ENCODE assay signal across 8 mouse cellular contexts in the genomic region with DNA sequence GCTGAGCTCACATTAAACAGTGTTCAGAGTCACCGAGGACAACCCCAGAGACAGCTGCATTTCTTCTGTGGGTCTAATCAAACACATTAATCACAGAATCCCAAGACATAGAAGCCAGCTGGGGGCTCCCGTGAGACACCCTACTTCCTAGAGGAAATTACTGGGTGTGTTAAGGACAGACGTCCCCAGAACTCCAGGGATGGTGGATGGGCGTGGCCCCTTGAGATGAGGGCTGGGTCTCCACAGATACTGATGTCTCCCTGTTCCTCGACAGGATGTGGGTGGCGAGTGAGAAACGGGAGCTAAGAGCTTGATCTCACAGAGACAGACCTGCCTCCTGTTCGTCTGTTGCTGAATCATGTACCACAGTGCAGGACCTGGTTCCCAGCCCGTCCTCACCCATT. TPM values are rescaled to one million over a fixed set of nuclear protein-coding genes. Genes with fewer than 3 reads are reported as not detected.
A peak's percentile ranks its signal among the peaks of the same experiment; 100 is the strongest.
DNase-seq lines count a peak whose midpoint lies in the region; ATAC-seq and TF ChIP-seq lines count a peak whose summit lies in the region.

No protein-coding gene starts in this region.

- H3K4me2 ChIP-seq in lung, embryonic 14.5 days = peak overlapping the region; percentile 64
- H3K4me2 ChIP-seq in forebrain, embryonic 12.5 days = peak overlapping the region; percentile 49
- peak overlapping the region; percentile 52 for H3K4me2 ChIP-seq in midbrain, embryonic 12.5 days (replicated peaks)

- DNase-seq in lung, embryonic 14.5 days = no peak
- no peak for DNase-seq in lung, postnatal 25 days (ENCODE audit: low spot score)
- DNase-seq in heart, postnatal 4 days = peak; percentile 66
- peak; percentile 56 to 61 for DNase-seq in left cerebral cortex, adult 8-10 months (ENCODE audit: low spot score in 2 of 2)
- peak; percentile 65 for DNase-seq in thymus, postnatal 4 days
- DNase-seq in layer of hippocampus, postnatal 36 days = no peak

- no peak; the same call in 1 of the 2 replicates for ATAC-seq in lung, embryonic 14.5 days (ENCODE audit: insufficient read depth)
- no peak for ATAC-seq in forebrain, embryonic 12.5 days (ENCODE audit: low FRiP score)
- no peak for ATAC-seq in midbrain, embryonic 12.5 days (ENCODE audit: low FRiP score, low read depth)

- H3K9ac ChIP-seq in lung, embryonic 14.5 days = no peak overlapping the region
- H3K9ac ChIP-seq in forebrain, embryonic 12.5 days = no peak overlapping the region
- no peak overlapping the region; the same call in 1 of the 2 replicates for H3K9ac ChIP-seq in midbrain, embryonic 12.5 days (replicated peaks)

- H3K9me3 ChIP-seq in lung, embryonic 14.5 days (ENCODE audit: low read depth, low read length) = no peaks in the 10 kb centered on the region
- H3K9me3 ChIP-seq in forebrain, embryonic 12.5 days = no peaks in the 10 kb centered on the region
- no peaks in the 10 kb centered on the region for H3K9me3 ChIP-seq in midbrain, embryonic 12.5 days

- TF ChIP-seq CTCF in lung, embryonic 14.5 days (IDR thresholded peaks at IDR 0.05; ENCODE audit: low read depth) = no peak

- H3K36me3 ChIP-seq in lung, embryonic 14.5 days (ENCODE audit: insufficient read depth) = 0 out of 2 replicates have a peak, but pooled peaks cover 2% of the 10 kb centered on the region
- no peaks in the 10 kb centered on the region for H3K36me3 ChIP-seq in forebrain, embryonic 12.5 days (replicated peaks)
- H3K36me3 ChIP-seq in midbrain, embryonic 12.5 days = no peaks in the 10 kb centered on the region

- peaks cover 8% of the 10 kb centered on the region for H3K4me1 ChIP-seq in lung, embryonic 14.5 days (ENCODE audit: insufficient read depth)
- peaks cover 21% of the 10 kb centered on the region for H3K4me1 ChIP-seq in forebrain, embryonic 12.5 days
- peaks cover 23% of the 10 kb centered on the region for H3K4me1 ChIP-seq in midbrain, embryonic 12.5 days

- no peak overlapping the region for H3K4me3 ChIP-seq in lung, embryonic 14.5 days (ENCODE audit: low read depth, low read length)
- H3K4me3 ChIP-seq in forebrain, embryonic 12.5 days (replicated peaks) = no peak overlapping the region
- H3K4me3 ChIP-seq in midbrain, embryonic 12.5 days = peak overlapping the region; percentile 25; the same call in 1 of the 2 replicates

- WGBS in lung, embryonic 14.5 days = 2% methylated on average over 9 of the region's 9 CpGs
- 7% methylated on average over 9 of the region's 9 CpGs for WGBS in forebrain, embryonic 12.5 days
- 7% methylated on average over 9 of the region's 9 CpGs for WGBS in midbrain, embryonic 12.5 days

- H3K27me3 ChIP-seq in lung, embryonic 14.5 days (ENCODE audit: insufficient read depth, low read length) = peaks cover 31% of the 10 kb centered on the region
- peaks cover 94% of the 10 kb centered on the region for H3K27me3 ChIP-seq in forebrain, embryonic 12.5 days
- H3K27me3 ChIP-seq in midbrain, embryonic 12.5 days = peaks cover 84% of the 10 kb centered on the region

- no peak overlapping the region for H3K27ac ChIP-seq in lung, embryonic 14.5 days (ENCODE audit: low read depth)
- H3K27ac ChIP-seq in forebrain, embryonic 12.5 days = no peak overlapping the region
- no peak overlapping the region for H3K27ac ChIP-seq in midbrain, embryonic 12.5 days (replicated peaks)

RNA-seq across cellular contexts. Expression of gene Trhr2, which starts 17.7 kb away (rescaled TPM):
- not detected in 2 replicates for polyA plus RNA-seq in lung, embryonic 14.5 days (2014; fragmentation: Nextera tagmentation; extraction: Ambion mirVana)
- not detected in 2 replicates for polyA plus RNA-seq in forebrain, embryonic 12.5 days (2016; fragmentation: Nextera tagmentation; extraction: Ambion mirVana)
- total RNA-seq in heart, postnatal 4 days (2021) = not detected
- total RNA-seq in left cerebral cortex, adult 8-10 months (2022) = 10 to 100 TPM in 3 of 4 experiments, 1 to 10 TPM in 1; 8.6 to 11.3 (median 10.8) TPM
- not detected in 2 replicates for polyA plus RNA-seq in midbrain, embryonic 12.5 days (2016; fragmentation: Nextera tagmentation; extraction: Ambion mirVana)
- under 1 TPM; 0.52 to 0.56 TPM for total RNA-seq in layer of hippocampus, postnatal 36 days (2021)

RNA-seq across cellular contexts. Expression of gene Zc3h18, which starts 33.6 kb away (rescaled TPM):
- polyA plus RNA-seq in lung, embryonic 14.5 days (2014; fragmentation: Nextera tagmentation; extraction: Ambion mirVana) = 42.4 and 44.3 TPM in 2 replicates
- polyA plus RNA-seq in forebrain, embryonic 12.5 days (2016; fragmentation: Nextera tagmentation; extraction: Ambion mirVana) = 71.8 and 75.5 TPM in 2 replicates
- 10 to 100 TPM; 28.4 to 31.1 TPM for total RNA-seq in heart, postnatal 4 days (2021)
- 10 to 100 TPM; 38.8 to 41.1 (median 40.4) TPM for total RNA-seq in left cerebral cortex, adult 8-10 months (2022)
- 68.3 and 74.0 TPM in 2 replicates for polyA plus RNA-seq in midbrain, embryonic 12.5 days (2016; fragmentation: Nextera tagmentation; extraction: Ambion mirVana)
- total RNA-seq in layer of hippocampus, postnatal 36 days (2021) = 10 to 100 TPM; 38.9 to 39.1 TPM

Comparison
In these comparisons a context has a peak if more than half of its experiments do, and no peak if none do; other contexts are left out.
1. DNase-seq: peak in heart, postnatal 4 days (single experiment), left cerebral cortex, adult 8-10 months (2 of 2) and thymus, postnatal 4 days (single experiment); none in lung, embryonic 14.5 days (single experiment), lung, postnatal 25 days (single experiment) and layer of hippocampus, postnatal 36 days (0 of 2).
2. RNA of gene Trhr2, which starts 17.7 kb away (total RNA-seq): 8.6 to 11.3 TPM in left cerebral cortex, adult 8-10 months; 0.52 to 0.56 TPM in layer of hippocampus, postnatal 36 days and not detected in heart, postnatal 4 days; every median in the first group is over 4 times any median in the second.
3. Peak in every context shown above with its lines, with median percentiles within 50 percentile points of each other: H3K4me2 ChIP-seq.